Mouse (Mus musculus) embryonic facial prominence, embryonic 13.5 days (tissue): ENCODE results near the gene Rnf126. TPM values are rescaled to one million over a fixed set of nuclear protein-coding genes. Genes with fewer than 3 reads are reported as not detected.

ENCODE experiments used
- ATAC-seq: fragments of 200-750 bp; cut with Nextera tagmentation; 2 replicates; pipeline ENCODE4 v1.8.0; 2017; ENCODE audit warnings: low read depth; ENCODE audit not compliant: insufficient number of reproducible peaks, insufficient read depth, low FRiP score, low TSS enrichment
- H3K27ac ChIP-seq: fragments of 300-500 bp; sonication (generic); 2 replicates; pipeline ENCODE4 v1.5.1; 2015; ENCODE audit warnings: moderate library complexity, mild to moderate bottlenecking, inconsistent platforms
- H3K27me3 ChIP-seq: fragments of 300-500 bp; sonication (generic); 2 replicates; pipeline ENCODE4 v1.6.1; 2015; ENCODE audit warnings: mild to moderate bottlenecking, inconsistent platforms
- H3K36me3 ChIP-seq: fragments of 300-500 bp; sonication (generic); 2 replicates; pipeline ENCODE4 v1.6.1; 2015; ENCODE audit warnings: mild to moderate bottlenecking, inconsistent platforms
- H3K4me1 ChIP-seq: fragments of 300-500 bp; sonication (generic); 2 replicates; pipeline ENCODE4 v1.6.1; 2015; ENCODE audit warnings: inconsistent platforms
- H3K4me2 ChIP-seq: fragments of 300-500 bp; sonication (generic); 2 replicates; pipeline ENCODE4 v1.6.1; 2015; ENCODE audit warnings: moderate library complexity, mild to moderate bottlenecking, inconsistent platforms
- H3K4me3 ChIP-seq: fragments of 300-500 bp; sonication (generic); 2 replicates; pipeline ENCODE4 v1.5.1; 2015; ENCODE audit warnings: mild to moderate bottlenecking, inconsistent platforms
- H3K9ac ChIP-seq: fragments of 300-500 bp; sonication (generic); 2 replicates; pipeline ENCODE4 v1.6.1; 2015; ENCODE audit warnings: mild to moderate bottlenecking, inconsistent platforms
- H3K9me3 ChIP-seq: fragments of 300-500 bp; sonication (generic); 2 replicates; pipeline ENCODE4 v1.6.1; 2016; ENCODE audit warnings: inconsistent platforms
- WGBS: fragments of 180-500 bp; shearing (Covaris S2); methylation state at CpG from one replicate; pipeline ENCODE4 v1.1.7; 2015; ENCODE audit warnings: mixed read lengths; 5-methylcytosine and 5-hydroxymethylcytosine counted together
- polyA plus RNA-seq: library from polyadenylated mRNA; unstranded; fragments of >200 nt; fragmentation: Nextera tagmentation; extraction: Ambion mirVana; gene quantifications from 2 replicates; pipeline ENCODE4 v1.2.1, GENCODE M21; 2015

Gene Rnf126
- polyA plus RNA-seq, 1 experiment from 2014 or later = 96.5 TPM

DNA sequence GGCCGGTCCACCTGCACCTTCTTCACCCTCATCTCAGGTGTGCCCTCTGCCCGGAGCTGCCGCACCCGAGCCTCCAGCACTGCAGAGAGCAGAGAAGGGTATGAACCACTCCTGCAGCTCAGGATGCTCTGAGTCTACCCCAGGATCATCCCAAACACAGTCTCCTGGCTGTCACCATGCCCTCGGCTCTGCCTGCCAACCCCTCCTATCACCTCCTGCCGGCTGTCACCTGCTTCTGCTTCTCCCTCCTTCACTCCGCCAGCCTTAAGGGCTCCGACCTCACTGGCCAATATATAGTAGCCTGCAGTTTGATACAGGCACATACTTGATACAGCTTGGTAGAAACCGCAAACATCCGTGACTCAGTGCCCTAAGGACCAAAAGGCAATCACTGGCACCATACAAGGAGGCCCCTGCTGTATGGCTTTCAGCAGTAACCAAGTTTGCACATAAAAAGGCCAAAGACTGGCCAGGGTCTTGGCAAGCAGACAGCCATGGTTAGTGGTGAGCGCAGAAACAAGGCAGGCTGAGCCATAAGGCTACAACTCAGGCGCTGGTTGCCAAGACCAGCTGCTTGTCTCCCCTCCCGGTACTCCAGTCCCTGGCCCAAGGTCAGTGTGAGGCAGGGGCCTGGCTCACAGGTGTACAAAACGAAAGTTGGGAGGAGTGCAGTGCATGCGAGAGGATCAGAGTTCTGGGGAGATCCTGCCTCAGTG lies 22.9 kb downstream of the Rnf126 start:
- ATAC-seq = no peak
- peaks cover 28% of the 10 kb centered on the region for H3K9me3 ChIP-seq
- H3K4me3 ChIP-seq = no peak overlapping the region
- peaks cover 58% of the 10 kb centered on the region for H3K36me3 ChIP-seq
- no peak overlapping the region for H3K27ac ChIP-seq
- no peaks in the 10 kb centered on the region for H3K27me3 ChIP-seq
- no peak overlapping the region for H3K4me2 ChIP-seq
- WGBS = 91% methylated on average over 15 of the region's 15 CpGs
- peaks cover 13% of the 10 kb centered on the region for H3K4me1 ChIP-seq
- H3K9ac ChIP-seq = no peak overlapping the region

GRCm38 (mm10) chr10:79743161-79743560 lies 23.6 kb downstream of the Rnf126 start:
- 91% methylated on average over 11 of the region's 11 CpGs for WGBS
- no peak overlapping the region for H3K4me2 ChIP-seq
- peaks cover 65% of the 10 kb centered on the region for H3K36me3 ChIP-seq
- no peaks in the 10 kb centered on the region for H3K27me3 ChIP-seq
- no peak for ATAC-seq
- H3K9ac ChIP-seq = no peak overlapping the region
- no peak overlapping the region for H3K27ac ChIP-seq
- H3K4me3 ChIP-seq = no peak overlapping the region
- peaks cover 34% of the 10 kb centered on the region for H3K9me3 ChIP-seq
- H3K4me1 ChIP-seq = peaks cover 13% of the 10 kb centered on the region

DNA sequence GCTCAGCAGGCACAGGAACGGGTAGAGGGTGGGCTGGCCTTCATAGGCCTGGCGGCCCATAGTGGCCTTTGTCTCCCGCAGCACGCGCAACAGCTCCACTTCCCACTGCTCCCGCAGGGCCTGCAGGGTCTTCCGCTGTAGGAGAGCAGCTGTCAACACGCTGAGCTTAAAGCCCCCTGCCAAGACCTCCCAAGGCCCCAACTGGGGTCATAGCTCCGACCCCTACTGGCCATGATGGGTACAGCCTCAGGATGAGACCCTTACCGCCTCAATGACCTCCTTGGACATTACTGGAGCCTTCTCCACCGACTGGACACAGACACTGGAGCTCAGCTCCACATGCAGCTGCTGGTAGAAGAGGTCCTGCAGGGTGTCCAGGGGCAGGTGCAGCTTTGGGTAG lies 25.9 kb downstream of the Rnf126 start:
- H3K4me2 ChIP-seq = no peak overlapping the region
- H3K9me3 ChIP-seq = peaks cover 57% of the 10 kb centered on the region
- H3K36me3 ChIP-seq = peaks cover 88% of the 10 kb centered on the region
- peaks cover 9% of the 10 kb centered on the region for H3K4me1 ChIP-seq
- peaks cover 6% of the 10 kb centered on the region for H3K27me3 ChIP-seq
- 64% methylated on average over 11 of the region's 11 CpGs for WGBS
- H3K27ac ChIP-seq = no peak overlapping the region
- no peak for ATAC-seq
- no peak overlapping the region for H3K9ac ChIP-seq
- no peak overlapping the region for H3K4me3 ChIP-seq

DNA sequence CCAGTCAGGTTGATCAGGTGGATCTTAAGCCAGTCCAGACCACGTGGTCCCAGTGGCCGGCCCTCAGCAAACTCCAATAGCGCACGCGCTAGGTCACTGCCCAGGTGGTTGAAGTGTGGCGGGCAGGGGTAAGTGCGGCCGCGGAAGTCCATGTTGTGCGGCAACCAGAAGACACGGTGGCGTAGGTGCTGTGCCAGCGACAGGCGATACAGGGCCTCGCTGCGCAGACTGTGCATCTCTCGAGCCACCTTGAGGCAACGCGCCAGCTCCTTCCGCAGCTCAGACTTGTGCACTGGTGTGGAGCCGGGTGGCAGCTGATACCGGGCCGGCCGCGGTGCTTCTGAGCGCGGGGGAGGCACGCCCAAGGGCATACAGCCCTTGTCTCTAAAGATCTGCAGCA lies 27.5 kb downstream of the Rnf126 start:
- Histone ChIP-seq H3K36me3 (peaks cover 100% of the 10 kb centered on the region), H3K4me3 (no peak overlapping the region), H3K27ac (no peak overlapping the region), H3K9ac (no peak overlapping the region), H3K9me3 (peaks cover 72% of the 10 kb centered on the region), H3K27me3 (peaks cover 15% of the 10 kb centered on the region), H3K4me2 (no peak overlapping the region), H3K4me1 (no peaks in the 10 kb centered on the region)
- ATAC-seq = no peak
- 96% methylated on average over 28 of the region's 28 CpGs for WGBS

DNA sequence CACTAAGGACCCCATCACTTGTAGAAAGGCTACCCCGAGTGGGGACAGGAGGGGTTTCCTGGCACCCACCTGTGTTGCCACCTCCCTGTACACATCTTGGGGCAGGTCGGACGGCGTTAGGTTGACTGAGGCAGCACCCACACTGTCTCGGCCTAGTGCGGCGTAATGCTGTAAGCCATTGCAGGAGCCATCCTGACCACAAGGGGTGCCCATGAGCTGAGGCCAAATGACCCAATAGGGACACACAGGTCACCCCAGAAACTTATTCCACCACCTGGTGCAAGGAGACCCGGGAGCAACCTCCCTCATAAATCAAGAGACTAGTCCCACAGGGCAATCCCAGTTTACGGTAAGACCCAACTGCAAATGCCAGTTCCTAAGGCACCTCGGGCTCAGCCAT lies 28.5 kb downstream of the Rnf126 start:
- no peak overlapping the region for H3K9ac ChIP-seq
- H3K27ac ChIP-seq = no peak overlapping the region
- H3K4me1 ChIP-seq = no peaks in the 10 kb centered on the region
- peaks cover 15% of the 10 kb centered on the region for H3K27me3 ChIP-seq
- 89% methylated on average over 10 of the region's 10 CpGs for WGBS
- H3K9me3 ChIP-seq = peaks cover 76% of the 10 kb centered on the region
- no peak overlapping the region for H3K4me3 ChIP-seq
- no peak overlapping the region for H3K4me2 ChIP-seq
- no peak for ATAC-seq
- peaks cover 98% of the 10 kb centered on the region for H3K36me3 ChIP-seq

DNA sequence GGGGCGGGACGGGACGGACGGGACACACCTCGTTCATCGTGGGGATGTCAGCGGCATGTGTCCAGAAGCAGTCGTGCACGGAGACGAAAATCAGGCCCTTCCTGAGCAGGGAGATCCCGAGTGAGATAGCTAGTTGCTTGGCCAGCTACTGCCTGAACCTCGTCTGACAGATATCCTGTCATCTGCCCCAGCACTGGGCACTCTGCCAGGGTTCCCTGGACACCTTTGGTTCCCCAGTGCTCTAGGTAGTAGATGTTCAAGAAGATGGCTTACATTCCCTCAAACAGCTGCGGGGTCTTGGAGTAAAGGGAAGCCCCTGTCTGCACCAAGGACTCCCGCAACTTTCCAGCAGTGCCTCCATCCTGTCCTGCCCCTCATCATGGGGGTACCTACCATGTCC lies 30.0 kb downstream of the Rnf126 start:
- Histone ChIP-seq H3K36me3 (peaks cover 89% of the 10 kb centered on the region), H3K4me3 (no peak overlapping the region), H3K27me3 (peaks cover 15% of the 10 kb centered on the region), H3K27ac (no peak overlapping the region), H3K9me3 (peaks cover 76% of the 10 kb centered on the region), H3K4me2 (no peak overlapping the region), H3K9ac (no peak overlapping the region), H3K4me1 (no peaks in the 10 kb centered on the region)
- ATAC-seq = no peak
- WGBS = 87% methylated on average over 14 of the region's 14 CpGs

DNA sequence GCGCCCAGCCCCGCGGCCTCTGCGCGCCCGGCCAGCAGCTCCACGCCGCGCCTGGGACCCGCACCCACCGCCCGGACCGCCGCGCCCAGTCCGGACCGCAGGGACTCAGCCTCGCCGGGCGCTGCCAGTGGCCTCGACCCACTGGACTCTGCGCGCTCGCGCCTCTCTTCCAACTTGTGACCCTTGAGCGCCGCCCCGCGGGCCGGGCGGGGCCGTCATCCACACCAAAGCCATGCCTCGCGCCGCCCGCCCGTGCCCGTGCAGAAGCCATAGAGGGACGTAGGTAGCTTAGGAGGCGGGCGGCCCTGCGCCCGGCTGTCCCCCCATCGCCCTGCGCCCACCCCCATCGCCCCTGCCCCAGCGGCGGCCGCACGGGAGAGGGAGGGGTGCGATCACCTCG lies 31.4 kb downstream of the Rnf126 start:
- H3K4me3 ChIP-seq = no peak overlapping the region
- 39% methylated on average over 51 of the region's 52 CpGs for whole genome bisulfite sequencing
- H3K36me3 ChIP-seq = peaks cover 75% of the 10 kb centered on the region
- no peak overlapping the region for H3K9ac ChIP-seq
- peaks cover 15% of the 10 kb centered on the region for H3K27me3 ChIP-seq
- H3K4me1 ChIP-seq = no peaks in the 10 kb centered on the region
- H3K9me3 ChIP-seq = peaks cover 63% of the 10 kb centered on the region
- ATAC-seq = no peak
- no peak overlapping the region for H3K27ac ChIP-seq
- no peak overlapping the region for H3K4me2 ChIP-seq

DNA sequence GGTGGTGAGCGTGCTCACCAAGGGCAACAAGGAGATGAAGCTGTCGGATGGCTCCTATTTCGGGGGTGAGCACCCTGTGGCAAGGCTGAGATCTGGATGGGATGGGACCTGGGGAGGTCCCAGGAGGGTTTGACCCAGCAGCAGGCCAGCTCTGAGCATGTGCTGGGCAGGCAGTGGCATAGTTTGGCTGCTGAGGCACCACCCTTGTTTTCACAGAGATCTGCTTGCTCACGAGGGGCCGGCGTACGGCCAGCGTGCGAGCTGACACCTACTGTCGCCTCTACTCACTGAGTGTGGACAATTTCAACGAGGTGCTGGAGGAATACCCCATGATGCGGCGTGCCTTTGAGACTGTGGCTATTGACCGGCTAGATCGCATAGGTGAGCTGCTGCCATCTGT lies 32.9 kb downstream of the Rnf126 start:
- ATAC-seq = no peak
- 94% methylated on average over 15 of the region's 15 CpGs for WGBS
- H3K9me3 ChIP-seq = peaks cover 48% of the 10 kb centered on the region
- H3K9ac ChIP-seq = no peak overlapping the region
- no peak overlapping the region for H3K27ac ChIP-seq
- H3K4me2 ChIP-seq = no peak overlapping the region
- no peaks in the 10 kb centered on the region for H3K4me1 ChIP-seq
- H3K27me3 ChIP-seq = peaks cover 15% of the 10 kb centered on the region
- H3K36me3 ChIP-seq = peaks cover 60% of the 10 kb centered on the region
- no peak overlapping the region for H3K4me3 ChIP-seq

DNA sequence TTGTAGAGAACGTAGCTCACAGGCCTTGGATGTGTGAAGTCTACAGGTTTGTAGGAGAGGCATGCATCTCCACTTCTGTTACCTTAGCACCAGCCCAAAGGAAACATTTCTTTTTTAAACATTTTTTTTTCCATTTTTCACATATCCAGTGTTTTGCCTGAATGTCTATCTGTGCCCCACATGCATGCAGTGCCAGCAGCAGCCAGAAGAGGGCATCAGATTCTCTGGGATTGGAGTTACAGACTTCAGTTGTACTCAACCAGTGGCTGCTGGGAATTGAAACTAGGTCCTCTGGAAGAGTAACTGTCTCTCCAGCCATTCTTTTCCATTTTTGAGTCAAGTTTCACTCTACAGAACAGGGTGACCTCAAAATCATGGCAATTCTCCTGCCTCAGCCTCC lies 34.3 kb downstream of the Rnf126 start:
- no peak overlapping the region for H3K4me3 ChIP-seq
- H3K9ac ChIP-seq = no peak overlapping the region
- H3K36me3 ChIP-seq = peaks cover 47% of the 10 kb centered on the region
- peaks cover 15% of the 10 kb centered on the region for H3K27me3 ChIP-seq
- H3K9me3 ChIP-seq = peaks cover 35% of the 10 kb centered on the region
- no peak overlapping the region for H3K4me2 ChIP-seq
- WGBS = 86% methylated on average over 1 of the region's 1 CpGs
- H3K27ac ChIP-seq = no peak overlapping the region
- H3K4me1 ChIP-seq = no peaks in the 10 kb centered on the region
- ATAC-seq = no peak

DNA sequence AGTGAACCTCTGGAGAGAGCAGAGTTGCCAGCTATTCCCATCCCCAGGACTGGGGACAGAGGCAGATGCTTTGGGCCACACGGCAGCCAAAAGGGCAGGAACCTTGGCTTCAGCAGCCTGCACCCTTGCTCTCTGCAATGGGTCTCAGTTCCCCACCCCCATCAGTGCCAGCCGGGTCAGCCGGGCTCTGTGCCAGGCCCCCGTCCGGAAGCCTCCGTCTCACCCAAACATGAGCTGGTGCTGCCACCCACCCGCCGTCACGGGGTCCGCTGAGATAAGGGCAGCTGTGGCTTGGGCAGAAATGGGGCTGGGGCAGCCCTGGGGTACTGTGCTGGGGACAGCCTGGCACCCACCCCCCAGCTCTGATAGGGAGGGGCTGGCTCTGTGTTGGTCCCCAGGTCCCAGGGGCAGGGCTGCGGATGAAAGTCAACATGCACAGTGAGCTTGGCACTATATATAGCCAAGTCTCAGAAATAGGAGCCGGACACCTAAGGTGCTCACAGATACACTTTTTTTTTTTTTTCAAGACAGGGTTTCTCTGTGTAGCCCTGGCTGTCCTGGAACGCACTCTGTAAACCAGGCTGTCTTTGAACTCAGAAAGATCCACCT lies 37.3 kb downstream of the Rnf126 start:
- H3K27me3 ChIP-seq = no peaks in the 10 kb centered on the region; the same call in 1 of the 2 replicates
- ATAC-seq = no peak
- H3K4me3 ChIP-seq = no peak overlapping the region
- peaks cover 16% of the 10 kb centered on the region for H3K36me3 ChIP-seq
- 88% methylated on average over 13 of the region's 13 CpGs for WGBS
- H3K9ac ChIP-seq = no peak overlapping the region
- H3K4me1 ChIP-seq = no peaks in the 10 kb centered on the region
- no peak overlapping the region for H3K27ac ChIP-seq
- H3K4me2 ChIP-seq = no peak overlapping the region
- H3K9me3 ChIP-seq = 0 out of 2 replicates have a peak, but pooled peaks cover 5% of the 10 kb centered on the region

DNA sequence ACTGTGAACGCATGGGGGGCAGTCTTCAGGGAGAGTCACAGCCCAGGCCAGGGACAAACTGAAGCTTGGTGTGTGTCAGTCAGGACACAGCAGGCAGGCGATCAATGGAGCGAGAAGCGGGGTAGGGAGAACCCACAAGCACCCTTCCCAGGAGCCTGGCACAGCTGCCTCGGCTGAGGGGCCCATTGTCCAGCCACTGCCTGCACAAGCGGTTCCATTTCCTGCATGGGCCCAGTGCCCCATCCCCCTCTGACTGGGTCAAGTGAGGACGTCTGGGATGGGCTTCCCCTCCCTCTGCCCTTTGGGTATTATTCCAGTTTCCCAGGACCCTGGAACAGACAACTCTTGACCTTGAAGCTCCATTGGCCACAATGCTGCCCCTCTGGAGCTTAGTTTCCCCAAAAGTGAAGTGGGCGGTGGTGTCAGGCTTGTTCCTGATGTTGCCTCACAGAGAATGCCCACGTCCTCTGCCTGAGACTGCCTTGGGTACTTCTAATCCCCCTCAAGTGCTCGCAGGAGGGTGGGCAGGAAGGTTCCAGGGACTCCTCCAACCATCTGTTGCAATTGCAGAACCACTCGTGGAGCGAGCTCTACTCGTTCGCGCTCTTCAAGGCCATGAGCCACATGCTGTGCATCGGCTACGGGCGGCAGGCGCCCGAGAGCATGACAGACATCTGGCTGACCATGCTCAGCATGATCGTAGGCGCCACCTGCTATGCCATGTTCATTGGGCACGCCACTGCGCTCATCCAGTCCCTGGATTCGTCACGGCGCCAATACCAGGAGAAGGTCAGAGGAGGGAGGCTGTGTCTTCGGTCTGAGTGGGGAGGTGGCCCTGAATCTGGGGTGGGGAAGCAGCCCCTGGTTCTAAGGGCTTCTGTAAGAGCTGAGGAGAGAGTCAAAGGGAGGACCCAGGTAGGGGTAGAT lies 38.2 kb downstream of the Rnf126 start:
- no peak overlapping the region for H3K9ac ChIP-seq
- no peak overlapping the region for H3K27ac ChIP-seq
- no peak overlapping the region for H3K4me3 ChIP-seq
- ATAC-seq = no peak
- H3K36me3 ChIP-seq = peaks cover 8% of the 10 kb centered on the region
- no peaks in the 10 kb centered on the region; the same call in 1 of the 2 replicates for H3K27me3 ChIP-seq
- no peaks in the 10 kb centered on the region for H3K4me1 ChIP-seq
- H3K9me3 ChIP-seq = no peaks in the 10 kb centered on the region
- H3K4me2 ChIP-seq = no peak overlapping the region
- 72% methylated on average over 28 of the region's 28 CpGs for WGBS
